Mouse (Mus musculus): Measurements from ENCODE around the gene Cytl1. TPM values are rescaled to one million over a fixed set of nuclear protein-coding genes. Genes with fewer than 3 reads are reported as not detected.

The Cytl1 gene
- polyA plus RNA-seq, 1 experiment = 19.6 TPM

GRCm38 (mm10) chr5:37769031-37769430 is 33.7 kb downstream of the Cytl1 start:
- no peak for DNase-seq (ENCODE audit: low read depth)

GRCm38 (mm10) chr5:37770870-37771269 is 35.6 kb downstream of the Cytl1 start:
- no peak for DNase-seq (ENCODE audit: low read depth)

GRCm38 (mm10) chr5:37774011-37774410 is 38.7 kb downstream of the Cytl1 start:
- no peak for DNase-seq (ENCODE audit: low read depth)

- no peak for DNase-seq (ENCODE audit: low read depth)
Observed at GRCm38 (mm10) chr5:37775681-37776080, 40.4 kb downstream of the Cytl1 start.

- no peak for DNase-seq (ENCODE audit: low read depth)
Observed at GRCm38 (mm10) chr5:37783306-37783705, 48.0 kb downstream of the Cytl1 start.

DNA sequence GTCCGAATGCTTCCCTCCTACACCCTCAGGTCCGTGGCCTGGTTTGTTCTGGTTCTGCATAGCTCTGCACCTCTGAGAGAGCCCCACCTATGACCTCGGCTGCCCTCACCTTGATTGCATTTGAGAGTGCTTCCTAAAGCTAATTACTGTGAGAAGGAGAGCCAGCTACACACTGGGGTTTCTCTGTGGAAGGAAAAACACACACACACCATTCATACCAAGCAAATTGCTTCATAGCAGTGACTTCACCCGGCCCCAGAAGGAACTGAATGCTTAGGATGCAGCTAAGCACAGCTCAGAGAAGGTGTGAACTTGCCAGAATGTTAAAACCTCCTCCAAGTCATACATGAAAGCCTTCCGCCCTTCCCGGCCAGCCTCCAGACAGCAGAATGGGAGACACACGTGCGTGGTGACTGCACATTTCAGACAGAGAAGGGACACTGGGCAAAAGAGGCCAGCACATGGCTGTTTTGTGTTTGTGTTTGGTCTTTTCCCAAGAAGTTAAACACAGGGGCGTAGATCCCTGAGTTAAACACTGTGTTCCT is 49.6 kb downstream of the Cytl1 start:
- DNase-seq (ENCODE audit: low read depth) = no peak

Other genes with a start within 250 kb of the Cytl1 start
- 1.1 and 1.4 TPM in 2 replicates for gene Stk32b, start 18.3 kb upstream of the Cytl1 start, polyA plus RNA-seq (2012; rRNA removed)
- 6.4 and 6.8 TPM in 2 replicates for gene Msx1, start 89.1 kb downstream of the Cytl1 start, polyA plus RNA-seq (2012; rRNA removed)